Mouse (Mus musculus) kidney, embryonic 15.5 days (tissue): ENCODE results near the gene Ryr2. TPM values are rescaled to one million over a fixed set of nuclear protein-coding genes. Genes with fewer than 3 reads are reported as not detected.

Experiments used
- ATAC-seq: fragments of 200-750 bp; cut with Nextera tagmentation; replicated peaks from 2 replicates; pipeline ENCODE4 v1.8.0; 2017; ENCODE audit warnings: moderate TSS enrichment; ENCODE audit not compliant: low FRiP score
- H3K27ac ChIP-seq: fragments of 300-500 bp; sonication (generic); 2 replicates; pipeline ENCODE4 v1.5.1; 2015; ENCODE audit warnings: mild to moderate bottlenecking, inconsistent platforms
- H3K27me3 ChIP-seq: fragments of 300-500 bp; sonication (generic); 2 replicates; pipeline ENCODE4 v1.6.1; 2015; ENCODE audit warnings: inconsistent platforms
- H3K36me3 ChIP-seq: fragments of 300-500 bp; sonication (generic); 2 replicates; pipeline ENCODE4 v1.6.1; 2015; ENCODE audit warnings: inconsistent platforms
- H3K4me1 ChIP-seq: fragments of 300-500 bp; sonication (generic); 2 replicates; pipeline ENCODE4 v1.6.1; 2015; ENCODE audit warnings: inconsistent platforms
- H3K4me2 ChIP-seq: fragments of 300-500 bp; sonication (generic); 2 replicates; pipeline ENCODE4 v1.6.1; 2015; ENCODE audit warnings: moderate library complexity, mild to moderate bottlenecking, inconsistent platforms
- H3K4me3 ChIP-seq: fragments of 300-500 bp; sonication (generic); replicated peaks from 2 replicates; pipeline ENCODE4 v1.5.1; 2015; ENCODE audit warnings: mild to moderate bottlenecking, inconsistent platforms
- H3K9ac ChIP-seq: fragments of 300-500 bp; sonication (generic); 2 replicates; pipeline ENCODE4 v1.6.1; 2015; ENCODE audit warnings: mild to moderate bottlenecking, inconsistent platforms
- H3K9me3 ChIP-seq: fragments of 300-500 bp; sonication (generic); replicated peaks from 2 replicates; pipeline ENCODE4 v1.6.1; 2016; ENCODE audit warnings: inconsistent platforms
- WGBS: fragments of 180-500 bp; shearing (Covaris S2); methylation state at CpG from one replicate; pipeline ENCODE4 v1.1.7; 2015; ENCODE audit warnings: mixed read lengths; 5-methylcytosine and 5-hydroxymethylcytosine counted together
- polyA plus RNA-seq: library from polyadenylated mRNA; unstranded; fragments of >200 nt; fragmentation: Nextera tagmentation; extraction: Ambion mirVana; gene quantifications from 2 replicates; pipeline ENCODE4 v1.2.1, GENCODE M21; 2015

Ryr2 gene
- polyA plus RNA-seq, 1 experiment from 2014 or later, result 0.42 TPM

DNA sequence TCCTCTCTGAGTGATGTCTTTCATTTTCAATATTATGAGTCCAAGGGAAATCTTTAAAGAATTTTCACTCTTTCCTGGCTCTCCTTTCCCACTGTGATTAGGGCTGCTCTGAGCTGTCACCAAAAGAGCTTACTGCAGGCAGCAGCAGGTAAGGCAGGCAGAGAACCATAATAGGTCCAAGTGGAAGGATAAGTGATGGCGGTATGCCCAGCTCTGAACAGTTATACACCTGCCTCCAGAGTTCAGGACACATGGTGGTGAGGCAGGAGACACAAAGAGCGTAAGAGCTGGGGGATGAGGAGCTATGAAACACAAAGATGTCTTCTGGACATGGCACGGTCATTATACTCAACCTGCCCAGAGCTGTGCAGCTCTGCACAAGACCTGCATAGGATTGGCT lies 215.0 kb downstream of the Ryr2 start:
- no peak overlapping the region for H3K9ac ChIP-seq
- no peak overlapping the region for H3K27ac ChIP-seq
- 93% methylated on average over 3 of the region's 3 CpGs for WGBS
- H3K4me1 ChIP-seq, result no peaks in the 10 kb centered on the region
- no peak overlapping the region for H3K4me3 ChIP-seq
- no peaks in the 10 kb centered on the region for H3K9me3 ChIP-seq
- H3K4me2 ChIP-seq, result no peak overlapping the region
- no peak for ATAC-seq
- no peaks in the 10 kb centered on the region for H3K27me3 ChIP-seq
- no peaks in the 10 kb centered on the region for H3K36me3 ChIP-seq

DNA sequence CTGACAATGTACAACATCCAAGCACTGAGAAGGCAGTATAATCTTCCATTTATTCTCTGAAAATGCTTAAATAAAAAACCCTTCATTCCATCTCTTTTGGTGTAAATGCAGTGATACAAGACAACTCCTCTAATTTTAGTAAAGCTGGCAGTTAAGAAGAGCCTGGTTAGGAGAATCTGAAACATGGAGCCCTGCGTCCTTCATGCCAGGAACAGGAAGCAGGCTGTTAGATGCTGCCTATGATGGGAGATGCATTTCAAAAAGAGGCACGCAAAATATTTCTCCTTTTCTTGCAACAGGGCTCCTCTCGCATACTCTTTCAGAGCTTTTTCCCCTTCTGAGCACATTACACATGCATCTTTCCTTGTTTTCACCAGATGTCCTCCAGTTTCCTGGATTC lies 215.6 kb downstream of the Ryr2 start:
- no peak for ATAC-seq
- Histone ChIP-seq H3K4me1 (no peaks in the 10 kb centered on the region), H3K36me3 (no peaks in the 10 kb centered on the region), H3K9ac (no peak overlapping the region), H3K27me3 (no peaks in the 10 kb centered on the region), H3K9me3 (no peaks in the 10 kb centered on the region), H3K27ac (no peak overlapping the region), H3K4me3 (no peak overlapping the region), H3K4me2 (no peak overlapping the region)
- WGBS, result 78% methylated on average over 3 of the region's 3 CpGs

DNA sequence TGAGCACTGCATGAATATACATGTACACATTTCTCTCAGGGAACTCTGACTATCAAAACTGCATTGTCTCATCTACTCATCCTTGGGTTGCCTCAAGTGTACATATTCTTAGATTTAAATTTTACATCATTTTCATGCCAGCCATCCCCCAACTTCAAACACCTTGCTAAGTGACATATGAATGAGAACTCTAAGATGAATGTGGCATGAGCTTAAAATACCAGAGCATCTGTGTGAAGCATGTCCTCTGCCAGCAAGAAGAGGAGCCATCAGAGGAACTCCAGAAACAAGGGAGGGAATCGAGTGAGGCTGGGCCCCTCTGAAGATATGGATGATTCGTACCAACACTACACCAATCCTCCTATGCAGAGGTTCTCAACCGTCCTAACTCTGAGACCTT lies 222.6 kb downstream of the Ryr2 start:
- H3K27ac ChIP-seq, result no peak overlapping the region
- 84% methylated on average over 3 of the region's 3 CpGs for WGBS

DNA sequence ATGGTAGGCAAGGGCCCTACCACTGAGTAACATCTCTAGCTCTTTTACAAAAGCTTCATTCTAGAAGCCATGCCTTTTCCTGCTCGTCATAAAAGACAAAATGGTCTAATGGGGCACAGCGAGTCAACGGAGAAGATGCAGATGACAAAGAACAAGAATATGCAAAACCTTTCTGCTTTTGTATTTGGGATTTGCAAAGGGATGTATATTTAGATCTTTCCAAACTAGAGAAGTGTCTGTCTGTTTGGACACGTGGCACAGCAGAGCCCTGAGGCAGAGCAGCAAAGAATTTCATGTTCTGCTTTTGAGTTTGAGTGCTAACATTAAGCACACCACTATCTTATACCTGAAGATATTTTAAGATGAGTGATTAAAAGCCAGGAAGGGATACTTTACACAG lies 224.4 kb downstream of the Ryr2 start:
- Histone ChIP-seq H3K4me1 (no peaks in the 10 kb centered on the region), H3K4me3 (no peak overlapping the region), H3K36me3 (no peaks in the 10 kb centered on the region), H3K9me3 (no peaks in the 10 kb centered on the region), H3K27ac (no peak overlapping the region), H3K27me3 (no peaks in the 10 kb centered on the region), H3K9ac (no peak overlapping the region), H3K4me2 (no peak overlapping the region)
- no peak for ATAC-seq
- 89% methylated on average over 4 of the region's 4 CpGs for WGBS

More for the DNA sequence above, 222.6 kb downstream of the Ryr2 start:
- ATAC-seq, result no peak
- no peak overlapping the region for H3K4me2 ChIP-seq
- no peaks in the 10 kb centered on the region for H3K36me3 ChIP-seq
- H3K4me3 ChIP-seq, result no peak overlapping the region
- H3K27me3 ChIP-seq, result no peaks in the 10 kb centered on the region
- H3K4me1 ChIP-seq, result no peaks in the 10 kb centered on the region
- H3K9ac ChIP-seq, result no peak overlapping the region
- H3K9me3 ChIP-seq, result no peaks in the 10 kb centered on the region

- Histone ChIP-seq H3K4me2 (no peak overlapping the region), H3K36me3 (no peaks in the 10 kb centered on the region), H3K27me3 (no peaks in the 10 kb centered on the region), H3K4me1 (no peaks in the 10 kb centered on the region), H3K9me3 (no peaks in the 10 kb centered on the region), H3K9ac (no peak overlapping the region), H3K27ac (no peak overlapping the region), H3K4me3 (no peak overlapping the region)
- ATAC-seq, result no peak
- WGBS, result 81% methylated on average over 10 of the region's 10 CpGs
These were observed 226.1 kb downstream of the Ryr2 start for GRCm38 (mm10) chr13:11880503-11881227.

GRCm38 (mm10) chr13:11879037-11879436 lies 227.7 kb downstream of the Ryr2 start:
- no peaks in the 10 kb centered on the region for H3K9me3 ChIP-seq
- H3K4me1 ChIP-seq, result no peaks in the 10 kb centered on the region
- no peaks in the 10 kb centered on the region for H3K27me3 ChIP-seq
- no peak overlapping the region for H3K27ac ChIP-seq
- no peaks in the 10 kb centered on the region for H3K36me3 ChIP-seq
- H3K4me3 ChIP-seq, result no peak overlapping the region
- no peak for ATAC-seq
- 71% methylated on average over 3 of the region's 3 CpGs for WGBS
- no peak overlapping the region for H3K9ac ChIP-seq
- H3K4me2 ChIP-seq, result no peak overlapping the region

GRCm38 (mm10) chr13:11874852-11875251 lies 231.9 kb downstream of the Ryr2 start:
- Histone ChIP-seq H3K27me3 (no peaks in the 10 kb centered on the region), H3K9me3 (no peaks in the 10 kb centered on the region), H3K4me1 (no peaks in the 10 kb centered on the region), H3K27ac (no peak overlapping the region), H3K9ac (no peak overlapping the region), H3K4me2 (no peak overlapping the region), H3K4me3 (no peak overlapping the region), H3K36me3 (no peaks in the 10 kb centered on the region)
- 13% methylated on average over 1 of the region's 1 CpGs for whole genome bisulfite sequencing
- ATAC-seq, result no peak

DNA sequence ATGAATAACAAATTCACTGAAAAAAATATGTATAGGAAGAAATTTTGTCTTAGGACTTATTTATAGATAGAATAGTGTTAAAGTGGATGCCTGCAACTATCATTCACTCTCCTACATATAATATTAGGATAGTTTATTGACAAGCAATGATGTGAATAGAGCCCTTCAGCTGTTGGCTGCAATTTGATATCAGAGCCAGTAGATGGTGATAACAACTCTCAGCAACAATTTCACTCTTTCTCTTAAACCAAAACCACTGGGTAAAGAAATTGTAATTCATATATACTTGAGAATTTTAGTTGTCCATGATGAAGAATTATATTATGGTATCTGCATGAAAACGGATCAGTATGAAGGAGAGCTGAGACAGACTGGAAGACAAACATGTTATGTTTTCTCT lies 236.8 kb downstream of the Ryr2 start:
- ATAC-seq, result no peak
- no peak overlapping the region for H3K9ac ChIP-seq

GRCm38 (mm10) chr13:11869486-11869885 lies 237.3 kb downstream of the Ryr2 start:
- Histone ChIP-seq H3K9me3 (no peaks in the 10 kb centered on the region), H3K4me3 (no peak overlapping the region), H3K27ac (no peak overlapping the region), H3K27me3 (no peaks in the 10 kb centered on the region), H3K9ac (no peak overlapping the region), H3K36me3 (no peaks in the 10 kb centered on the region), H3K4me2 (no peak overlapping the region), H3K4me1 (no peaks in the 10 kb centered on the region)
- no peak for ATAC-seq
- WGBS, result 87% methylated on average over 2 of the region's 2 CpGs

More for the DNA sequence above, 236.8 kb downstream of the Ryr2 start:
- Histone ChIP-seq H3K4me1 (no peaks in the 10 kb centered on the region), H3K4me2 (no peak overlapping the region), H3K4me3 (no peak overlapping the region), H3K36me3 (no peaks in the 10 kb centered on the region), H3K27ac (no peak overlapping the region), H3K9me3 (no peaks in the 10 kb centered on the region), H3K27me3 (no peaks in the 10 kb centered on the region)
- WGBS, result 80% methylated on average over 1 of the region's 1 CpGs

DNA sequence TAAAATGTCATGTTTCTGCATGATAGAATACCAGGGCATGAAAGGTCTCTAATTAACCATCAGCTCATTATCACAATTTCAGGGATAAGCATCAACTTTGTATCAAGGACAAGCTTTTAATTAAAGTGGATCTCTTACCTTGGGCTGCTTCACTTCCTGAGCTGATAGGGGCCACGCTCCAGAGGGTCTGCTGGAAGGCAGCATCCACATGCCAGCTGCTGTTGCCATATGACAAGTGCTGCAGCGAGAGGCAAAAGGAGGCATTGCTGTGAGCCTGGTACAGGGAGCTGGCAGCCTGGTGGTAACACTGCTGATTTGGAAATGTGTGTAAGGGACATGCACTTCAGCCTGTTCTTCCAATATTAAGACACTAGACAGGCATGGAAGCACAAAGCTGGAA lies 237.8 kb downstream of the Ryr2 start:
- Histone ChIP-seq H3K27ac (no peak overlapping the region), H3K36me3 (no peaks in the 10 kb centered on the region), H3K9ac (no peak overlapping the region), H3K9me3 (no peaks in the 10 kb centered on the region), H3K27me3 (no peaks in the 10 kb centered on the region), H3K4me1 (no peaks in the 10 kb centered on the region), H3K4me2 (no peak overlapping the region), H3K4me3 (no peak overlapping the region)
- 77% methylated on average over 2 of the region's 2 CpGs for WGBS
- no peak for ATAC-seq

DNA sequence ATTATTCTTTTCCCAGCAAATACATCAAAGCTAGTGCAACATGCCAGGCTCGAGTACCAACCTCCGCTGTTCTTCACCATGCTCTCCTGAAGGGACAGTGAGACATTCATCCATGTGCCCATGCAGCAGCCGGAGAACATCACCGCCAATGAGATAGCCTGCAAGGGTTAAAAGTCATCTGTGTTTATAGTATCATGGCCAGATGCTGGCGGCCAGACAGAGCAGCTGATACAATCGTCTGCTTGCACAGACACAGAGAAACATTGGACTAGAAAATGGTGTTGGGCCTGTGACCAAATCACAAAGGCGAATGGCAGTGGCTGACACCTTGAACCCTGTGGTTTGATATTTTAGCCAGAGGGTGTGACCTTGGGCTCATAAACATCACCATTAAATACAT lies 238.7 kb downstream of the Ryr2 start:
- H3K36me3 ChIP-seq, result no peaks in the 10 kb centered on the region

GRCm38 (mm10) chr13:11865261-11865660 lies 241.5 kb downstream of the Ryr2 start:
- Histone ChIP-seq H3K27me3 (no peaks in the 10 kb centered on the region), H3K4me1 (no peaks in the 10 kb centered on the region), H3K36me3 (no peaks in the 10 kb centered on the region), H3K9ac (no peak overlapping the region), H3K27ac (no peak overlapping the region), H3K4me3 (no peak overlapping the region), H3K9me3 (no peaks in the 10 kb centered on the region), H3K4me2 (no peak overlapping the region)
- 72% methylated on average over 3 of the region's 3 CpGs for WGBS
- ATAC-seq, result no peak

More for the DNA sequence above, 238.7 kb downstream of the Ryr2 start:
- Histone ChIP-seq H3K4me1 (no peaks in the 10 kb centered on the region), H3K9ac (no peak overlapping the region), H3K4me3 (no peak overlapping the region), H3K4me2 (no peak overlapping the region), H3K27ac (no peak overlapping the region), H3K9me3 (no peaks in the 10 kb centered on the region), H3K27me3 (no peaks in the 10 kb centered on the region)
- no peak for ATAC-seq
- WGBS, result 61% methylated on average over 7 of the region's 7 CpGs

DNA sequence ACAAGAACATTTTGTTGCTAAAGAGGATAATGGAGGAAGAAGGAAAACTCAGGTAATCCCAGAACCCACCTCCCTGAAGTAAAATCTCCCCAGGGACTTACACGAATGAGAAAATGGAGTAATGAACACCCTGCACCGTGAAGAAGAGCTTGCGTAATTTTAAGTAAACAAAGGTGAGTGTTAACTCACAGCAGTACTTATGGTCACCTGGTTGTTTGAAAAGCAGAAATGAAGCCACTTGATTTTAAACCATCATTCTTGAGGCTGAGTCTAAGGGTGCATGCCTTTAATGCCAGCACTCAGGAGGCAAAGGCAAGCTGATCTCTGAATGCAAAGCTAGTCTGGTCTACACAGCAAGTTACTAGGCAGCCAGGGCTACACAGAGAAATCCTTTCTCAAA lies 255.1 kb downstream of the Ryr2 start:
- 85% methylated on average over 3 of the region's 3 CpGs for WGBS
- no peak for ATAC-seq
- H3K9me3 ChIP-seq, result no peaks in the 10 kb centered on the region
- no peak overlapping the region for H3K27ac ChIP-seq
- no peak overlapping the region for H3K9ac ChIP-seq
- H3K4me3 ChIP-seq, result no peak overlapping the region
- H3K4me2 ChIP-seq, result no peak overlapping the region
- no peaks in the 10 kb centered on the region for H3K27me3 ChIP-seq
- no peaks in the 10 kb centered on the region for H3K4me1 ChIP-seq
- H3K36me3 ChIP-seq, result no peaks in the 10 kb centered on the region
